Mouse (Mus musculus): ENCODE results near the gene Mia.

Mia gene

DNA sequence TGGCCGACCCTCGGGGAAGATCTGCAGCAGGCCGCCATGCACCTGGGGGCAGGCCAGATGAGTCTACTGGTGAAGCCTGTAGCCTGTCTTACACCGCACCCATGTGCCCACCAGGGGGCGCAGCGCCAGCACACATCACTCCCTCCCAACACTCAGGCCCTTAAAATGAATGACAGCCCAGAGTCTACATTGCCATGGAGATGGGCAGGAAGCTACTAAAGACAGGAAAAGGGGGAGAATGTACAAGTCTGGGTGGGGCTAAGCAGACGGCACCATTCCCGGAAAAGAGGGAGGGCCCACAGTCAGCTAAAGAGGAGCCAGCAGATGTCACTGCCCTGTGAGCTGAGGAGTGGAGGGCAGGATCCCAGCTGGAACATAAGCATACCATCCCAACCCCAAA, 21.1 kb downstream of the Mia start:
- DNase-seq = peak; percentile 81 to 89

DNA sequence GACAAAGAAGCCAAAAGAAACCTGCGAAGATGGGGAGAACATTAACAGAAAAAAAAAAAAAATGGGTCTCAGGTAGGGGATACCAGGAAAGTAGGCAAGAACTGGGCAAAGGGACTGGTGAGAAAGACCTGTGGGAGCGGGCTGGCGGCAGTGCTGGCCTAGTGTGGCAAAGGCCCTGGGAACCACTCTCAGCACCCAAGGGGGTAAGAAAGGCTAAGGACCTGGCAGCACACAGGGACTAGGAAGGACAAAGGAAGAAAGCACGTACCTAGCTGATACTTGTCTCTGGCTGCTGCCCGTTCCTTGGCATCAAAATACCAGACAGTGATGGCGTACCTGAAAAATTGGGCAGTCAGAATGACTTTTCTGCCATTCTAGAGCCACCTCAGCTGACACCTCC, 21.7 kb downstream of the Mia start:
- peak in 1 of 2 experiments; percentile 12 for DNase-seq

DNA sequence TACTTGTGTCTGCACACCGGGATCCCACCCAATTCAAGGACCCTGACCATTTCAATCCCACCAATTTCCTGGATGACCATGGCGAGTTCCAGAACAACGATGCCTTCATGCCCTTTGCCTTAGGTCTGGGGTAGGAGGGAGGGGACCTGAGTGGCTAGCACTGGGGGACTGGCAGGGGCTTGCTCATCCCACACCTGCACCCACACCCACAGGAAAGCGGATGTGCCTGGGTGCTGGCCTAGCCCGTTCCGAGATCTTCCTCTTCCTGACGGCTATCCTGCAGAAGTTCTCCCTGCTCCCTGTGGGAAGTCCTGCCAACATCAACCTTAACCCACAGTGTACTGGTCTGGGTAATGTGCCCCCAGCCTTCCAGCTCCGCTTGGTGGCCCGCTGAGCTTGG, 22.8 kb downstream of the Mia start:
- peak in 1 of 2 experiments; percentile 5 for DNase-seq

DNA sequence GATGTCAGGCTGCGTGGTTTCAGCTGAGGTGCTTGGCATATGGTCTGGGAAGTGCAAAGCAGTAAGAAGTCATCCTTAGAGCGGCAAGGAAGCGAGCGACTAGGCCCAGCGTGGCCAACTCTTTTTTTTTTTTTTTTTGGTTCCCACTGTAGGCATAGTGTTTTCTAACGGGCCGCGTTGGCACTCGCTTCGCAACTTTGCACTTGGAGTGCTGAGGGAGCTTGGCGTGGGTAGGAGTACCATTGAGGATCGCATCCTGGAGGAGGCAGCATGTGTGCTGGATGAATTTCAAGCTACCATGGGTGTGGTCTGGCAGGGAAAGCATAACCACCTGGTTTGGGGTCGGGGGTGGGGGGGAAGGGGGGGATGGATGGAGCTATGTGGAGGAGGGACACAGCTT, 25.0 kb downstream of the Mia start:
- DNase-seq = peak in 1 of 2 experiments; percentile 8

DNA sequence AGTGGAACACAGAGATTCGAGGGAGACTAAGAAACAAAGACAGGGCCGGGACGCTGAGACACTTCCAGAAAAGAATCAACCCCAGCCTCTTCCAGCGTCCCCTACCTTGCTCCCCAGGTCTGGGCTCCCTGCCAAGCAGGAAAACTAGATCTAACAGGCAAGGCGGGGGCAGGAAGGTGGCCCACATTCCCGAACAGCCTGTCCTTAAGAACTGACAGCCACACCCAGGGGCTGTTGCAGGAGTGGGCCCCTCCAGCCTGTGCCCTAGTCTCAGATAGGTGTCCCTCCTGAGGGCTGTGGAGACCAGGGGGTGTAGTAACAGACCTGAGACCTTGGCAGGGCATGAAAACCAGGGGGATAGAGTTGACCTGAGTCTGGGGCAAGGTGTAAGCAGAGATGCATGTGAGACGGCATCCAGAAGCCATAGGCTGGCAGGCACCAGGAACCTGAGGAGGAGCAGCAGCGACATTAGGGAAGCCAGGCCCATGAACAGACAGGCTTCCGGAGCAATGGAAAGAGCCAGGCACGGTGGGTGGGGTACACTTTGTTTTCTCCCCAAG, 27.7 kb downstream of the Mia start, which contains the start of gene Cyp2t4:
TSS of gene Cyp2t4 (plus strand) at position 510 of the 560 bp plus-strand sequence.
- DNase-seq = peak; percentile 33 to 36

DNA sequence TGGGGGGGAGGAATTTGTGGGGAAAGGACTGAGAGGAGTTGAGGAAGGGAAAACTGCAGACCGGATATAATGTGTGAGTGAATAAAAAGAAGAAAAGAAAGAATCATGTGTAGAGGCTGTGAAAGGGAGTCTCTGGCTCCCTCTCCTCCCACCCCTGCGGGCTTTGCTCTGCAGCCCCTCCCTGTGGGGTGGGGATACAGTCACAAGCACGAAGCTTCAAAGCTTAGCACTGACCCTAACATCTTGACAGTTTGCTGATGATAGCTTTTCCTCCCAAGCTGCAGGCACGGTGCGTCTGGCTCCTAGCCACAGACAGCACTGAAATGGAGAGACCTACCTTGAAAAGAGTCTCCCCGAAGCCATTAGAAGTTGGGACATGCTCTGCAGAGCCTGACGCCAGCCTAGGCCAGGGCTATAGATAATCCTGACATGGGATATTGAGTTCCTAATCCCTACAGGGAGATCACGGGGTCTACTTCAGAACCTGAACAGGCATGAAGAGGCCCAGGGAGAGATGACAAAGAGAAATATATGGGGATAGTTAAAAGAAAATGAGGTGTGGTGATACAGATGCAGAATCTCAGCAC, 44.5 kb downstream of the Mia start:
- no peak for DNase-seq

DNA sequence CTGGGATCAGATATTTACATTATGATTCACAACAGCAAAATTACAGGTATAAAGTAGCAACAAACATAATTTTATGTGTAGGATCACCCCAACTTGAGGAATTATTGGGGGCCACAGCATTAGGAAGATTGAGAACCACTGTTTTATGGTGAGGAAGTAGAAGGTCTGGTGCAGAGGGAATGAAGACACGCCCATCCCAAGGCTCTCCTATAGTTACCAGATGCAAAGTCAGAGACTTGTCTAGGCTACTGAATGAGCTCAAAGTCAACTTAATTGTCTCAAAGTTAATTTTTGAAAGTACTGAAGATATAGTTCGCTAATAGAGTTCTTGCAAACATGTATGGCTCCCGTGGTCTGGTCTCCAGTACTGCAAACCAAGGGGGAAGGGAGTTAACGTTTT, 47.2 kb downstream of the Mia start:
- no peak for DNase-seq

- DNase-seq = no peak
Observed at GRCm38 (mm10) chr7:27133156-27133555, 47.8 kb downstream of the Mia start.

DNA sequence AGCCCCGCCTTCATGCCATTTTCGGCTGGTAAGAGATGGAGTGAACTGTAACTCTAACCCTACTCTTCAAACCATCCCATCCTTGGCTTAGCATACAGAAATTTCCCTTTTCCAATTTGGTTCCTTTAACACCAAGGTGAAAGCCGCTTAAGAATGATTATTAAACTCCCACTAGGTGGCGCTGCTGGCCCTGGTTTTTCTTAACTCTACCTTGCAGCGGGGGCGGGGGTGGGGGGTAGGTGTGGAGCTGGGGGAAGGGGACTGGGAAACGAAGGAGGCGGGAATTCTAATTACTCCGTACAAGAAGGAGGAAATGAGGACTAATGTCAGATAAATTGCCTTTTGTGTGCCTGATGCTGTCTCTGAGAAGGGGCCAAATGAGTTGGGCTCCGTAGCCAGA, 48.4 kb downstream of the Mia start:
- peak; percentile 62 to 70 for DNase-seq

DNA sequence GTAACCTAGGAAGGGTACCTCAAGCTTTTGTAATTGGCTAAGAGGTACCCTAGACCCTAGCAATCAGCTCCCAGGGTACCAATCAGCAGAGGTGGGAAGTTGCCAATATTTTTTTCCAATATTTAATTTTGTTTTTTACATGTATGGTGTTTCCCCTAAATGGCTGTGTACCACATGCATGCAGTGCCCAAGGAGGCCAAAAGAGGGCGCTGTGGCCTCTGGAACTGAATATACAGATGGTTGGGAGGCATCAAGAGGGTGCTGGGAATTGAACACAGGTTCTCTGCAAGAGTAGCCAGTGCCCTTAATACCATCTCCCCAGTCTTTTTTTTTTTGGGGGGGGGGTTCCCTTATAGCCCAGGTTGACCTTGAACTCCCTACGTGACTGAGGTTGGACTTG, 49.6 kb downstream of the Mia start:
- DNase-seq = no peak

DNA sequence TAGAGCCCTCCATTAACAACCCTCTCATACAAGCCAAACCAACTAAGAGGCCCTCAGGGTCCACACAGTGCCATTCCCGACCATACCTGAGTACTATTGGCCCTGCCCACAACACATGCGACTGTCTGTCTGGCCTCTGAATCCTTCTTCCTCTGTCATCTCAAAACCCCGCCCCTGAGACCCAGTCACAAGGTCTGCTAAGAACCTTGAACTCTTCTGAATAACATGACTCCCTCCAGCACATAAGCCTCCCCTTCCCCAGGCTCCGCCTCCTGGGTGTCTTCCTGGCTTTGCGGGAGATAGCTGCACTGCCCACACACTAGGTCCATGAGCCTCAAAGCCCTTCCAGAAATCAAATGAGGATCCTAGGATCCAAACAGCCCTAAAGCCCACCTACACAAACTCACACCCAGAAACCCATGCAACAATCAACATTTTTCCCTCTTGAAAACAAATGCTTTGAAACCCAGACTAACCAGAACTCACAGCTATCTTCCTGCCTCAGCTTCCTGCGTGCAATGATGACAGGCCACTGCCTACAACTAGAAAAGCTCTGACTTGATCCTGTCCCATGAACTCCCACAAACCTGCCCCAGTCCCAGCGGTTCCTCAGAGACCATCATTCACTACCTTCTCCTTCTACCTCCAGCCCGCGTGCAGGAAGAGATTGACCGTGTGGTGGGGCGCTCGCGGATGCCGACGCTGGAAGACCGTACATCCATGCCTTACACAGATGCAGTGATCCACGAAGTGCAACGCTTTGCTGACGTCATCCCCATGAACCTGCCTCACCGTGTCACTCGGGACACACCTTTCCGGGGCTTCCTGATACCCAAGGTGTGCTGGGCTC, 50.2 kb downstream of the Mia start:
- no peak for DNase-seq

- DNase-seq = no peak
Observed at GRCm38 (mm10) chr7:27129811-27130210, 51.1 kb downstream of the Mia start.
